Mouse (Mus musculus): ENCODE measurements around the gene Dock4. TPM values are rescaled to one million over a fixed set of nuclear protein-coding genes. Genes with fewer than 3 reads are reported as not detected.

The Dock4 gene
- total RNA-seq (2015) (0.64 and 0.90 TPM in 2 replicates), total RNA-seq (2017) (0.57 and 1.5 TPM in 2 replicates)

DNA sequence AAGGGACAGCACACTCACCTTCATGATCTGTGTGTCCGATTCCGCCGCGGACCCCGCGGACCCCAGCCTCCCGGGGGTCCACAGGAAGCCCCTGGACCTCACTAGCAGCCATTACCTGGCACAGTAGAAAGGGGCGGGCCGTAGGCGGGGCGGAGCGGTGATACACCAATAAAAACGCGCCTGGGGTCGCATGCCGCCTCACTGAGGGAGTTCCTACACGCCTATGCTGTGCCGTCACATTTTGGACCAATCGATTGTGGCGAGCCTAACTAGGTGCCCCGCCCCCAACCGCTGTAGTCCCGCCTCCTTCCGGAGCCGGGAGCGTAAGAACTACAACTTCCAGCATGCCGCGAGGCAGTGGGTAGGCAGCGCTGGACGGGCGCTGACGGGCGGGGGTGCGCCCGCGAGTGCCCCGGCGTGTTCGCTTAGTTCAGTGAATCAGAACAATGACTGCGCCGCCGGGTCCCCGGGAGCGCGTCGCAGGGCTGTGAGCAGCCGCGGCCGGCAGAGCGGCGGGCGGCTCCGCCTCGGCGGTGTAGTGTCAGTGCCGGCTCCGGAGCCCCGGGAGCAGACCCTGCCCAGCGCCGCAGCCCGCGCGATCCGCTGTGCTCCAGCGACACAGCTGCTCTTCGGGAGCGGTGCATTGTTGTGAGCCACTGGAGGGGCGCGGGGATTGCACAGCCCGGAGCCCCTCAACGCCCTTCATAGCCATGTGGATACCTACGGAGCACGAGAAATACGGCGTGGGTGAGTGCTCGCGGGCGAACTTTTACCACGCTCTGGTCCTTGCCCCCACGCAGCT, at the start of gene Dock4, which contains the start of gene Zfp277:
Gene Dock4 (plus strand): TSS at position 305 of the 802 bp plus-strand sequence.
Gene Zfp277 (minus strand): TSS at position 255 of the 802 bp plus-strand sequence.
- ATAC-seq (replicated peaks; ENCODE audit: poor library complexity) = peak; percentile 94

DNA sequence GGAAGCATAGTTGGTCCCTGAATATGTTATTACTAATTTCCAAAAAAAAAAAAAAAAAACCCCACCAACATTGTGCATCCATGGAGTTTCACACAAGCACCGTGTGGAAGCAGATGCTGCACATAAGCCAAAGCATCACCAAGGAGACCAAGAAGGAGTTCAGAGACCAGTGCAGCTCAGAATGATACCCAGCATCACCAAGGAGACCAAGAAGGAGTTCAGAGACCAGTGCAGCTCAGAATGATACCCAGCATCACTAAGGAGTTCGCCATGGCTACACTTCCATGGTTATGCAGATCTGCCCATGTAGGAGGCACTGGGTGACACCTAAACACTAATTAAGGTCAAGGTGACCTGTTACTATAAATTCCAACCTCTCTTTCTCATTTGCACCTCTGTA, 46.8 kb upstream of the Dock4 start:
- no peak for ATAC-seq (replicated peaks; ENCODE audit: poor library complexity)

GRCm38 (mm10) chr12:40399386-40399785, 46.4 kb upstream of the Dock4 start:
- ATAC-seq (replicated peaks; ENCODE audit: poor library complexity) = no peak

- ATAC-seq (replicated peaks; ENCODE audit: poor library complexity) = no peak
Measured at GRCm38 (mm10) chr12:40399812-40400211, 45.9 kb upstream of the Dock4 start.

- no peak for ATAC-seq (replicated peaks; ENCODE audit: poor library complexity)
Measured at GRCm38 (mm10) chr12:40414682-40415311, 31.0 kb upstream of the Dock4 start.

DNA sequence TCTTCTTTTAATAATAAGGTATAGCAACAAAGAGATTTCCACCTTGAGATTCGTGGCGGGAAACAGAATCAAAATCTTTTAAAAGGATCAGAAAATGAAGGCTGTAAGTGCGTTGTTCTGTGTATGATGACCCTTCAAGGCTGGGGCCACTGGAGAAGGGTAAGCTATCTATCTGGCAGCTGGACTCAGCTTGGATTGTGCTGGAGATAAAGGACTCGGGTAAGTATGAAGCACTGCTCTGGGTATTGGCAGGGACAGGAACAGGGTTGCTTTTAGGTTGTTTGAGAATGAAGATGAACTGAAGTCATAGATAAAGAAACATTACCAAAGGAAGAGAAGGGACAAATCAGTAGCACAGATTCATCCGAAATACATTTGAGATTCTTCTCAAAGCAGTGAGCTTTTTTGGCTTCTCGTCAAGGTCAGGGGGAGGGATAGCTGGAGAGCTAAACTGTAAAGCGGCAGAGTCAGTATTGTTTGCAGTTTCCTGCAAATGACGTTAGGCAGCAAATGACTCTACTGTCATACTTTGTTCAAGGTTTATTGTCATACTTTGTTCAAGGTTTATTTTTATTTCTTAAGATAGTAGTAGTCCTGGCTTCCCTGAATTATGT, 30.3 kb upstream of the Dock4 start:
- ATAC-seq (replicated peaks; ENCODE audit: poor library complexity) = no peak

- no peak for ATAC-seq (replicated peaks; ENCODE audit: poor library complexity)
Measured at GRCm38 (mm10) chr12:40417257-40417656, 28.5 kb upstream of the Dock4 start.

GRCm38 (mm10) chr12:40424991-40425390, 20.8 kb upstream of the Dock4 start:
- ATAC-seq (replicated peaks; ENCODE audit: poor library complexity) = no peak

DNA sequence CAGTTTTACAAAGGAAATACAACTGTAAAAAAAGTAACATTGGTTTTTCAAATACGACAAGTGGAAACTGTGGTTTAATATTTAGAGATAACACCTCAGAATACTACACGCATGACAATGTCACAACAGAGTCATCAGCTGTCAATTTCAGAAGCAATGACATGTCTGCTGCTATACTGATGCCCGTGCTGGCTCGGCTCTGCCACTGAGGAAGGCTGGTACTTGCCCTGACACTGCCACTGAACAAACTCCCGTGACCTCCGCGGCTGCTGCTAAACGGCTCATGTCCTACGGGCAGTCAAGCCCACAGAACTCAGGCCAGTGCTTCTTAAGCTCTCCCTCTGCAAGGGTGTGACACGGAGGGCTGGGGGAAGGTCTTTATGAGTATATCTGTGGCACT, 18.1 kb upstream of the Dock4 start:
- ATAC-seq (replicated peaks; ENCODE audit: poor library complexity) = peak; percentile 68

GRCm38 (mm10) chr12:40429976-40430375, 15.8 kb upstream of the Dock4 start:
- ATAC-seq (replicated peaks; ENCODE audit: poor library complexity) = no peak

DNA sequence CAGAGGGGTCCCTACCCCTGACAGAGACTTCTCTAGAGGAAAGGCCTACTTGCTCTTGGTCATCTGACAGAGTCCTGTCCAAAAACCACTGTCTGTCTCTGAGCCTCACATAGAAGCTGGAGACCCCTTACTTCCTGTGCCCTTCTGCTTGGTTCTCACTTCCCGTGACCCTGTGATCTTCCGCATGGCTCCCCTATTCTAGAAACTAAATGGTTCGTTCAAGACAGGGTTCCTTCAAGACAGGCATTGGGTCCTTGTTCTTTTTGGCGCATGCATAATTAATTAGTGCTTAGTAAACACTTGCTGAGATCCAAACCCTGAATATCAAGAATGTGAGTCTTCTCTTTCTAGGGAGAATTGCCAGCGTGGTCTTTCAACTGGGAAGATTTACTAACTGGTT, 14.7 kb upstream of the Dock4 start:
- ATAC-seq (replicated peaks; ENCODE audit: poor library complexity) = no peak

DNA sequence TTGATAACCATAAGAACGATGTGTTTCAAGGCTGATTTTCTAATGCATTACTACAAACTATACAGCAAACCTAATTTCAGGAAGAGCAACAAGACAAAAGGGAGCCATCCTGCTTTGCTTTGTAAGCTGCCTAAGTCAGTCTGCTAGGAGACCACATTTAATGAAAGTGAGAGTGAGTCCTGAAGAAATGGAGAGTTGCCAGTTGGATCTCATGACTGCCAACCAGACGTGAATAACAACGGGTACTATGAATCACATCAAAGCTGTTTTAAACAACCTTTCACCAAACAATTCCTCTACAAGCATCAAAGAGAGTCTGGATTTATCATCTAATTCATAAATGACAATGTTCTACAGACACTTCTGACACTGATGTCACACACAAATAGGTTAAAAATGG, 11.7 kb upstream of the Dock4 start:
- ATAC-seq (replicated peaks; ENCODE audit: poor library complexity) = no peak

DNA sequence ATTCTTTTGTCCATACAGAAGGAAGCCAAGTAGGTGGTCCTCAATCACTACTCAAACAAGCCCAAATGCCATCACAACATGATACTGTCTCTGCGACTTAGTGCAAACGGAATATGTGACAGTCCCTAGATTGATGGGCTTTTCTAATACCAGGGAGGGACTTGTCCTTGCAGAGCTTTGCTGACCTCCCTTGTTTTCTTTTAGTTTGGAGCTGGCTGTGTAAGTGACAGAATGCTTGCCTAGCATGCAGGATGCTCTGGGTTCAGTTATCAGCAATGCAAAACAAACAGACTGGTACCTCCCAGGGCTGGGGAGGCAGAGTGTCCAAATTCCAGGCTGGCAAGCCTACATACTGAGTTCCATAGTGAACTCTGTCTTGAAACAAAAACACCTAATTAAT, 7.7 kb upstream of the Dock4 start:
- ATAC-seq (replicated peaks; ENCODE audit: poor library complexity) = no peak

- peak; percentile 21 for ATAC-seq (replicated peaks; ENCODE audit: poor library complexity)
Measured at GRCm38 (mm10) chr12:40445206-40445605, 546 bp upstream of the Dock4 start.

DNA sequence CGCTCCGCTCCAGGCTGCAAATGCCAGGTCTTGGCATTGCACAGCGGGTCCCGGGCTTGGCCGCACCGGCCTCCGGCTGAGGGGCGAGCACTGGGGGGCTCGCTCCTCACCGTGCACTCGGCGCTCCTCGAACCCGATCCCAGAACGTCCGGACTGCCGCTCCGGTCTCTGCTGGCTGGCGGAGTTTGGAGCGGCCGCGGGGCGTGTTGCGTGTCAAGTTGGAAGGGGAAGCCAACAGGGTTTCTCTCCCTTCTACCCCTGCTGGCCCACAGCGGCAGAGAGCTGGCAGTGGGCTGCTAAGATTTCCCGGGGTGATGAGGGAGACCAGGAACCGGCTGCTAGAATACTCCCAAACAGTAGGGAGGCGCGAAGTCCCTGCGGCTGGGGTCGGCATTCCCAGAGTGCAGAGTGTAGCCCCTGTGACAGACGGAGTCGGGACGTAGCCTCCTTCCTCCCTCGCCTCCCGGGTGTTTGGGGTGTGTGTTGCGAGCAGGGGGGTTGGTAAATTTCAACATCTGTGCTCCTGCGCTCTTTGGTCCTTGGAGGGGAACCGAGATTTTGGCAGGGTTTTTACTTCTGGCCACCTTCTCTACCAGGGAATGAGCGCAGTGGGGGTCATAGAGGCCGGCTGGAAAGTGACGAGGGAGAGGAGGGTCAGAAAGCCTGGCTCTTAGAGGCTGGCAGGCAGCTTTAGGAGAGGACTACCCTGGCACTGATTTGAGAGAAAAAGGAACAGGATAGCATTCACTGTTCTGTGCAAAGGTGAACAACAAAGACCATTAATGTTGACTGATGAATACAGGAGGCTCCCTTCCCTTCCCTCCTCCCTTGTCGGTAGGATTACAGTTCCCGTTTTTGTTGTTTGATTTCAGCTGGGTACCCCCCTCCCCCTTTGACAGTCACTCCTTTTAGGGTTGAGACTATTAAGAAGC, 964 bp downstream of the Dock4 start:
- peak; percentile 17 for ATAC-seq (replicated peaks; ENCODE audit: poor library complexity)

- no peak for ATAC-seq (replicated peaks; ENCODE audit: poor library complexity)
Measured at GRCm38 (mm10) chr12:40447561-40448355, 2.0 kb downstream of the Dock4 start.

GRCm38 (mm10) chr12:40449119-40449795, 3.5 kb downstream of the Dock4 start:
- ATAC-seq (replicated peaks; ENCODE audit: poor library complexity) = no peak

- no peak for ATAC-seq (replicated peaks; ENCODE audit: poor library complexity)
Measured at GRCm38 (mm10) chr12:40456517-40456916, 10.8 kb downstream of the Dock4 start.

DNA sequence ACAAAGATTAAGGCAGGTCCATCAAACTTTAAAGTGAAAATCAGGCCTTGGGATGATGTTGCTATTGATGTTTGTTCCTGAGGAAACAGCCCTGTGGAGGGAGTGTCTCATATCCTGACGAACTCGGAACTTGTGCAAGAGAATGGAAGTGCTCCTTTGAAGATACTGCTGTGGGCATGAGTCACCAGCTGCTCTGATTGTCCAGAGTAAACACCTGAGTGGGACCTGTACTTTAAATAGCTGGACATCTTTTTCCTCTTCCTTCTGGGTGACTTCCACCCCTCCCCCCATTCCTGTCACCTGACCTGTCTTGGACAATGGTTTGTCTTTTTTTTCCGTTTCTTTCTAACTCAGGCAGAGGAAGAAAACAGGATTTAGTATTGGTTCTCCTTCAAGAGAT, 13.2 kb downstream of the Dock4 start:
- ATAC-seq (replicated peaks; ENCODE audit: poor library complexity) = no peak

Measured in megakaryocyte progenitor cell, adult 5-6 weeks (primary cell).